Mouse (Mus musculus) lung, adult 2 months (tissue): ENCODE measurements around the gene Gm20388.
A peak's percentile ranks its signal among the peaks of the same experiment; 100 is the strongest.

Source experiments
- CTCF ChIP-seq: fragments of 200-500 bp; IDR thresholded peaks from 2 replicates; pipeline ENCODE4 v1.5.1; 2011; ENCODE audit warnings: mild to moderate bottlenecking, low read length, control low read depth; ENCODE audit not compliant: insufficient read depth
- POLR2A ChIP-seq: fragments of 200-500 bp; IDR thresholded peaks from 2 replicates; pipeline ENCODE4 v1.6.1; 2011; ENCODE audit warnings: low read depth, mild to moderate bottlenecking, control low read depth, low read length, borderline replicate concordance; ENCODE audit errors: extremely low read depth

DNA sequence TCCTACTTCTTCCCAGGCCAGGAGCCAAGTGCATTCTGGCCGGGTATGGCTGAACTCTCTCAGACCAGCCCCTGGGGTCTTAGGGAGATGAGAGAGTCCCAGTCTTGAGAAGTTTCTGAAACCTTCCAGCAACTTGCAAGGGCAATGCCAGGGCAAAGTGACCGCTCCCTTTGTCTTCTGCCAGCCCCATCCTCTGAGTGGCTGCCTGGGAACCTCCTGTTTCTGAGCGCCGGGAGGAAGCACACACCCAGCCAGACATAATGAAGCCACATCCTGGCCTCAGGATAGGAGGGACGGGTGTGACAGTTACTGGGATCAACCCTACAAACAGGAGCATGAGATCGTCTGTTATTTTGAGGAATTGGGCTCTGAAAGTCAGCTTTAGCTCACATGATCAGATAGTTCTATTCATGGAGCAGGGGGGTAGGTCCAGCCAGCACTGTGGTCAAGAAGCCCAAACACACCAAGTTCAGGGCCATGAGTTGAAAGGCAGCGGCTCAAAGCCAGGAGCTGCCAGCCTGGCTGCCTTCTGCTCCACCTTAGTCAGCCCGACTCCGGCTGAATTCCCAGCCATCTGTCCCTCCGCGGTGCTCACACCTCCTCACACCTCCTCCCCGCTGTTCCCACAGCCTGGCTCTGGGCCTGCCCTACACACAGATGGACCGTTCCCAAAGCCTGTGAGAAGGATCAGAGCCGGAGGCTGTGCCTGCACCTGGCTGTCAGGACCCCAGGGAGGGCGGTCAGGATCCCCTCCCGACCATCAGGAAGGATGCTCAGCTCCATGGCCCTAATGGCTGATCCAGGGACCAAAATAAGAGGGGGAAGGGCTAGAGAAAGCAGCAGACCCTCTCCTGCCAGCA, 2766.2 kb downstream of the Gm20388 start:
- no peak for TF ChIP-seq CTCF
- TF ChIP-seq POLR2A: peak; percentile 85; the same call in 1 of the 2 replicates
